Mouse (Mus musculus): ENCODE data around the gene Gamt. TPM values are rescaled to one million over a fixed set of nuclear protein-coding genes. Genes with fewer than 3 reads are reported as not detected.

The Gamt gene
- total RNA-seq, 2 experiments from 2014 or later, result 8.9 to 14.8 TPM

DNA sequence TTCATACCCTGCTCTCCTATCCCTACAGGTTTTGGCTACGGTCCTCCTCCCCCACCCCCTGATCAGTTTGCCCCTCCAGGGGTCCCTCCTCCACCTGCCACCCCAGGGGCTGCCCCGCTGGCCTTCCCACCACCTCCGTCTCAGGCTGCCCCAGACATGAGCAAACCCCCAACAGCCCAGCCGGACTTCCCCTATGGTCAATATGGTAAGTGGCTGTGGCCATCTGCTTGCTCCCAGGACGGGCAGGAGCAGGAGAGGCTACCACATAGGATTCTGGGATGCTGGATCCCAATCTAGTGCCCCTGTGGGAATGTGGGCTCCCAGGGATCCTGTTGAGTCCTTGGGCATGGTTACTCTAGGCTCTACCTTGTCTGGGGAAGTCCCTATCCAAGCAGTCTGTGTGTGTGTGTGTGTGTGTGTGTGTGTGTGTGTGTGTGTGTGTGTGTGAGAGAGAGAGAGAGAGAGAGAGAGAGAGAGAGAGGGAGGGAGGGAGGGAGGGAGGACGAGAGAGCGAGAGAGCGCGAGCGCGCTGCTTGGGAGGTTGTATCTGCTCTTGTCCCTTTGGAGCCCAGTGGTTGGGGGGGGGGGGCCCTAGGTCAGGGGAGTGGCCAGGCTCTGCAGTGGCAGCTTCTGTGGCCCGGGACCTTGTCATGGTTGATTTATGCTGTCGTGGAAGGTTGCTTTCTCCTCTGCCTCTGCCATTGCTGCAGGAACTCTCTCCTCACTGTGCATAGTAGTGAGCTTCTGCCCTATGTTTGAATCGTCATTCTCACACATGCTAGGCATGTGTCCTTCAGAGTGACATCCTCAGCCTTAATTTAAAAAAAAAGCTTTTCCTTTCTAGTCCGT, 24.6 kb upstream of the Gamt start:
- no peak for DNase-seq

GRCm38 (mm10) chr10:80282481-80283441, 21.9 kb upstream of the Gamt start:
- no peak for DNase-seq

DNA sequence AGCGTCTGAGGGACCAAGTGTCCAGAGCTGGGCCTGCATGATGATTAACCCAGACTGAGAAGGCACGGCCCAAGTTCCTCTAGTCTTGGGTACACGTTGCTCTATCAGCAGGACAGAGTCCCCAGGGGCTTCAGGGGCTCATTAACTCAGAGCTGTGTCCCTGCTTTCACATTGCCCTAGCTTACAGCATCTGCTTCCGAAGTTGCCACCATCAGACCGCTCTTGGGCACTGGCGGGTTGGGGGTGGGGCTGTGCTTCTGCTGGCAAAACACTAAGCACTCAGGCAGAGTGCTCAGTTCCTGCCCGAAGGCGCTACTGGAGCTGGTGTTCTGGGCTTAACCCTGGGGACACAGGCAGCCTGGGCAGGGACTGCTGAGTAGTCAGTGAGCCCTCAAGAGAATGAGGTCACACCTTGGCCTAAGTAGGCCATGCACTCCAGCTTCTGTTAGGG, 21.1 kb upstream of the Gamt start:
- DNase-seq, result peak; percentile 53 to 67

DNA sequence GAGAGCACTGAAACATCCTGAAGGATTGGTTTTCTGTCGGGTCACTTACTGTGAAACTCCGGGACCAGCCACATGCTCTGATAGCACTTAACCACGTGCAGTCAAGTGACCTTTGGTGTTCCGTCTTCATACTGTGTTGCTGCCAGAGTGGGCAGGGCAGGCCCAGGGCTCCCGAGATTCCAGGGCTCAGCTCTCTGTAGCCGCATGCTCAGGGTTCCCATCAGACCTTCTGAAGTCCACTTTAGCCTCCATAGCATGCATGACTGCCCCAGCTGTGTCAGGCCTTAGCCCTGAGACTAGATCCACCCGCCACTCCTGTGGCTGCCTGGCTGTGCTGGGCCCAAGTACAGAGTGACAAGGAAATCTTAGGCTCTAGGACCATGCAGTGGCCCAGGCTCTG, 20.5 kb upstream of the Gamt start:
- DNase-seq, result peak; percentile 67 to 73

- no peak for DNase-seq
Measured at GRCm38 (mm10) chr10:80279273-80279672, 18.5 kb upstream of the Gamt start.

DNA sequence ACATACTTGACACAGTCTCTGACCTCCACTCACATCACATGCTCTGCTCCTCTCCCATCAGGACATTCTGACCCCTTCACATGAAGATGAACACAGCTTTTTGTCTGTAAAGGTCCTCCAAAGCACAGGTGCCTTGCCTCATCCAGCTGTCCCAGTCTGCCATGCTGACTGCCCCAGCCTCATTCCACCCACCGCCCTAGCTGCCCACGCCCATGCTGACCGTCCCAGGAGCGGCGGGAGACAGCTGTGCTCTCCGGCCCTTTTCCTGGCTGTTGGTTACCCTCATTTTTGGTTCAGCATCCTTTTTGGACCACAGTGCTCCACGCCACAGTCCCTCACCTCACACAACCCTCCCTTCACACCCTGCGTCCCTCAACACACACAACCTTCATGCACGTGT, 17.6 kb upstream of the Gamt start:
- no peak for DNase-seq

GRCm38 (mm10) chr10:80276238-80276637, 15.4 kb upstream of the Gamt start:
- DNase-seq, result no peak

- no peak for DNase-seq
Measured at GRCm38 (mm10) chr10:80273847-80274246, 13.0 kb upstream of the Gamt start.

DNA sequence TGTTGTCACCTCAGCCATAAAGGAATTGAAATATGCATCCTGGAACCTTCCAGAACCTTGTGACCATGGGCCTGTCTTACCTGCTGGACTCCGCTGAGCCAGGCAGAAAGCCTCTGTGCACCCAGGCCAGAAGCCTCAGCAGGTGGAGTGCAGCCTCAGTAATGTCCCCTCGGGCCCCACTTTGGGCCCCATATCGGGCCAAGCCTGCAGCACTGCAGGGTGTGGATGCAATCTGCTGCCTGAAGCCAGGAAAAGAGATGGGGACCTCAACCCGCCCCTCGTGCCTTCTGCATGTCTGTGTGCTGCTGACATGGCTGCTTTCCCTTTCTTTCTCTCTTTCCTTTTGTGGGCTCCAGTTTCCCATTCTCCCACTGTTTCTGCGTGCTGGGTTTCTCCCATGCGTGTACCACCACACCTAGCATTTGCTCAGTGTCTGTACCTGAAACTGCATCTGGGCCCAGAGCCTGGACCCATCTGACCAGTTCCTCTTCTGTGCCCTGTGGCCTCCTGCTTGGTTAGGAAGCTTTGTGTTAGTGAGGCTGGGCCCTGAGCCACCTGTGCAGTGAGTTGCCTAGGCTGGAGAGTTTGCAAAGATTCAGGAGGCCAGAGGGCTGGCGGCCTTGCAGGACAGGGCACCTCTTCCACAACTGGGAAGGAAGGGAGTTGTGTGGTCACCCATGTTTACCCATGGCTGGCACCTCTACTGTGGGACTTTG, 11.2 kb upstream of the Gamt start:
- DNase-seq, result no peak

- DNase-seq, result no peak
Measured at GRCm38 (mm10) chr10:80271186-80271843, 10.5 kb upstream of the Gamt start.

DNA sequence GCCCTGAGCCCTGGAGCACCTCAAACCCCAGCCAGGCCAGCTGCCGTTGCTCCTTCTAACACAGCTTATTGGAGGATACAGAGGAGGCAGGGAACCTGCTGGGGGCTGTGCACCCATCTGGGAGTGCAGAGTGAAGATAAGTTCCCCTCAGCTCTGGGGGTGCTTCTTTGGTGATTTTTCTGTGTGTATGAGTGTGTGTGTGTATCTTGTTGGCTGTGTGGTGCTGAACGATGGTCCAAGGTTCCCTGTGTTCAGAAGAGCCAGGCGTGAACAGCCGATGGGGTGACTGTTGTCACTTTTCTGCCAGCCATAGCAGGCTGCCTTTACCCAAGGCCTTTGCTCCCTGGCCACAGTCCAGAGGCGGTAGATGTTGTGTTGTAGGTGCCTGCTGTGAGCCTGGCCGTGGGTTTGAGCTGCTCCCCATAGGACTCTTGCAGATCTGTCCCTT, 9.9 kb upstream of the Gamt start:
- no peak for DNase-seq

DNA sequence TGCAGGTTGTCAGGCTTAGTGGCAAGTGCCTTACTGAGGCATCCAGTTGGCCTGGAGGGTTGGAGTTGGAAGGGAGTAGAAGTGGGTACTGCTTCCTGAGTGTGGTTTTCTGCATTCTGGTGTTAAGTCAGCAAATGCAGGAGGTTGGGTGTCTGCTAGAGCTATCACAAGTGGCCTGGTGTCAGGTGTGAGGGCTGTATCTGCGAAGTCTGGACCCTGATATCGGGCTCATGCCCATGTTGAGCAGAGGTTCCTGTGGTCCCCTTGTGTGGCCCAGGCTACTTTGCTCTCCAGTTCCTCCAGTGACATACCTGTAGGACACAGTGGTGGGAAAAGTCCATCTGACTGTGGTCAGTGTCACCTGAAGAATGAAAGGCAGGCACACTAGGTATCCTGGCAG, 9.3 kb upstream of the Gamt start:
- no peak for DNase-seq

DNA sequence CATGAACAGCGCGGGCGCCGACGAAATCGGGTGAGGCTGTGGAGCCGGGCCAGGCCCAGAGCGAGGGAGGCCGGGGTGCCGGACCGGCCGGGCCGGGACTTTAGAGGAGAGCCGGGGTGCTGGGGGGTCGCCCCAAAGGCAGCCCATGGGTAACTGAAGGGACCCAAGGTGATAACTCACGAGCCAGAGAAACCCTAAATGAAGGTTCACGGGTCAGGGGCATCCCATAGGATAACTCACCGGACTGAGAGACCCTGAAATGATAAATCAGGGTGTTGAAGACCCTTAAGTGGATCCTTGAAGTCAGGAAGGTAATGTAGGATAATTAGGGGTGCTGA, 4.3 kb upstream of the Gamt start:
- DNase-seq, result no peak

GRCm38 (mm10) chr10:80264341-80265148, 3.7 kb upstream of the Gamt start:
- peak; percentile 97 to 99 for DNase-seq

DNA sequence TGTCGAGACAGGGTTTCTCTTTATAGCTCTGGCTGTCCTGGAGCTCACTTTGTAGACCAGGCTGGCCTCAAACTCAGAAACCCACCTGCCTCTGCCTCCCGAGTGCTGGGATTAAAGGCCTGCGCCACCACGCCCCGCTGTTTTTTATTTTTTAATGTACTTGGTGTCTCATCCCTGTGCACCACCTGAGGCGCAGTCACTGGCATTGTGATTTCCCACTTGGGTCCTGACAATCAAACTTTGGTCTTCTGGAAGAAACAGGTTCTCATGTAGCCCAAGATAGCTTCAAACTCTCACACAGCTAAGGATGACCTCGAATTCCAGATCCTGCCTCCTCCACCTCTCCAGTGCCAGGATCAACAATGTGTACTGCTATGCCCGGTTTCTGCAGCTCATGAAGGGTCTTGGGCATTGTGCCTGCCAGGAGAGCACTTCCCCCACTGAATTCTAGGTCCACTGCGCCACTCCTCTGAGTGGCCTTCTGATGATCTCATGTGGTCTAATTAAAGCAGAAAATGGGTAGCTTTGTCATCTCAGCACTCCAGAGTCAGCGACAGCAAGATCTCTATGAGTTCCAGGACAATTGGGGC, 2.1 kb upstream of the Gamt start:
- no peak for DNase-seq

GRCm38 (mm10) chr10:80262169-80262568, 1.4 kb upstream of the Gamt start:
- DNase-seq, result no peak

- DNase-seq, result peak; percentile 98 to 99
Measured at GRCm38 (mm10) chr10:80261585-80261968, 765 bp upstream of the Gamt start.

DNA sequence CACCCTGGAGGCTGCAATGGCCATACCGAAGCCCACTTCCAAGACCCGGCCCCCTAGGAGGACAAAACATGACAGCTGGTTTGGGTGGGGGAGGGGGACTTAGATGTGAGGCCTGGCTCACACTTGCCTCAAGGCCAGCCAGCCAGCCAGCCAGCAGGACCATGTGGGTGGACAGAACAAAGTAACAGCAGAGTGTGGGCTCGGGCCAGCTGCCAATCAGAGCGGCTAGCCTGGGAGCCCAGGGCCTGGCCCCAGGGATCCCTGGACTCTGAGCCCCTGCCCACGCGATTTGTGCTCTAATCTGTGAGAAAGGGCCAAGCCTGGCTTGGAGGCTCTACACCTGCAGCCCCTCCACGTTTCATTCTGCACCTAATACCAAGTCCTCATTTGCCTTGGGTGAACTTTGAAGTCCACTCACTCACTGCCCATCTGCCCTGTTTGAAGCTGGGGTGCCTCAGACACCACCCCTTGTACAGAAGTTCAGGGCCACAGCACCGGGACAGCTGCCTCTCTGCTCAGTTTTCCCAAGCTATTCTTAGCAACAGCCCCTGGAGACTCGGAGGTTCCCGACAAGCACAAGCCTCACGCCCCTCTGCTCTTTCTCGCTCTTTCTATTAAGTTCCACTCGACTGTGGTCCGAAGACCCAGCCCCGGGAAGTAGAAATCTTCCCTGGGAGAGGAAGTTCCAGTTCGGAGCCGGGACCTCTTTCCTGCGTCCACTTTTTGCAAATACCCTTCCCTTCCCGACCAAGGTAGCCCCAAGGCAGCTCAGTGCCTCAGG, 761 bp downstream of the Gamt start:
- DNase-seq, result peak; percentile 58 to 69

DNA sequence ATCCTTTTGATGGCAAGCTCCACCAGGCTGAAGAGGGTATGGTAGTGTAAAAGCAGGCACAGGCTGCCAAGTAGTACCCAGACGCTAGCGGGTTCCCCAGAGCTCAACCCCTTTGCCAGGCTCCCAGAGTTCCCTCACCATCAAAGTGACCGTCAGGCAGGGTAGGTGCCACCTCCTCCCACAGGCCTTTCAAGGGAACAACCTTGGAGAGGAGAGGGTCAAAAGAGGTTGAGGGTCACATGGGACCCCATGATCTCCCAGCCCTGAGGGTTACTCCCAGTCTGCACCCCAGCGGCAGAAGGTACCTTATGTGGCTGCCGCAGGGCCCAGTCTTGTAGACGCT, 1.4 kb downstream of the Gamt start:
- no peak for DNase-seq
